Mouse (Mus musculus) myocyte (in vitro differentiated cells): ENCODE data around the gene Odf3l1.

Experiments used
- CEBPB ChIP-seq: IDR thresholded peaks from 2 replicates; pipeline ENCODE4 v1.6.1; 2011; ENCODE audit warnings: mild to moderate bottlenecking, moderate library complexity; ENCODE audit not compliant: poor library complexity, insufficient read depth, severe bottlenecking
- E2F4 ChIP-seq: IDR thresholded peaks from one replicate; pipeline ENCODE4 v1.6.1; 2011; ENCODE audit warnings: mild to moderate bottlenecking, control low read depth, moderate library complexity; ENCODE audit not compliant: insufficient read depth
- MAX ChIP-seq: IDR thresholded peaks from one replicate; pipeline ENCODE4 v1.6.1; 2011; ENCODE audit warnings: low read depth, mild to moderate bottlenecking, control low read depth
- MYOG ChIP-seq, 3 experiments: IDR thresholded peaks; one replicate each; pipeline ENCODE4 v1.6.1; 2011; ENCODE audit warnings: control low read depth in 2 of 3, low read depth in 2 of 3, mild to moderate bottlenecking in 2 of 3; ENCODE audit not compliant: insufficient read length in 2 of 3, control insufficient read depth in 1 of 3, insufficient read depth in 1 of 3
- POLR2A ChIP-seq: IDR thresholded peaks from one replicate; pipeline ENCODE4 v1.6.1; 2011; ENCODE audit warnings: low read depth, mild to moderate bottlenecking, control low read depth, moderate library complexity; ENCODE audit not compliant: insufficient read length
- POLR2AphosphoS2 ChIP-seq: IDR thresholded peaks from one replicate; pipeline ENCODE4 v1.6.1; 2011; ENCODE audit warnings: low read depth, control low read depth; ENCODE audit not compliant: insufficient read length
- TCF12 ChIP-seq: IDR thresholded peaks from one replicate; pipeline ENCODE4 v1.6.1; 2011; ENCODE audit warnings: mild to moderate bottlenecking, control low read depth; ENCODE audit not compliant: poor library complexity, insufficient read depth, severe bottlenecking
- USF1 ChIP-seq: IDR thresholded peaks from one replicate; pipeline ENCODE4 v1.6.1; 2011; ENCODE audit warnings: low read depth, mild to moderate bottlenecking, control low read depth, moderate library complexity

GRCm38 (mm10) chr9:56830162-56830561 is 34.3 kb downstream of the Odf3l1 start:
- TF ChIP-seq POLR2A (no peak), CEBPB (no peak), USF1 (no peak), MAX (no peak), POLR2AphosphoS2 (no peak), MYOG (IDR thresholded peaks at IDR 0.05; ENCODE audit: control insufficient read depth in 1 of 3, insufficient read depth in 1 of 3, insufficient read length in 2 of 3, low read depth in 2 of 3) (no peak), TCF12 (no peak), E2F4 (no peak)
